9 mouse cellular contexts compared by ENCODE assay signal in genomic region chr16:31935091-31935979, GRCm38 (mm10). TPM values are rescaled to one million over a fixed set of nuclear protein-coding genes. Genes with fewer than 3 reads are reported as not detected.
DNase-seq lines count a peak whose midpoint lies in the region; ATAC-seq and TF ChIP-seq lines count a peak whose summit lies in the region.
"Had no signal": no experiment of that assay in that cellular context is flagged by ENCODE, and none has a peak within 500 bp of the region (broad histone marks: within the 10 kb centered on the region; RNA-seq: fewer than 3 reads in every experiment).

No protein-coding gene starts in this region.

- TF ChIP-seq EP300 in liver, postnatal 0 days (IDR thresholded peaks at IDR 0.05; ENCODE audit: low read depth) = no peak

- peak; percentile 96 for DNase-seq in heart, adult 11 months
- no peak for DNase-seq in heart, adult 9 months (ENCODE audit: low spot score in 2 of 2)
- DNase-seq in B cell, adult 2 months = peak; percentile 42 to 44
- DNase-seq in hindbrain, embryonic 11.5 days (ENCODE audit: low spot score) = peak; percentile 60
- peak; percentile 33 for DNase-seq in liver, postnatal 0 days
- no peak for DNase-seq in adrenal gland, adult 18-20 months (ENCODE audit: low spot score in 2 of 2)

- H3K27ac ChIP-seq in hindbrain, embryonic 11.5 days (ENCODE audit: low read depth, low read length) = no peak overlapping the region
- H3K27ac ChIP-seq in liver, postnatal 0 days (ENCODE audit: low read depth) = no peak overlapping the region
- no peak overlapping the region for H3K27ac ChIP-seq in small intestine, adult 2 months (ENCODE audit: insufficient read depth, low read depth, low read length)

- peaks cover 5% of the 10 kb centered on the region; the same call in 1 of the 2 replicates for H3K4me1 ChIP-seq in hindbrain, embryonic 11.5 days (replicated peaks; ENCODE audit: control insufficient read depth, insufficient read depth, low read length)
- H3K4me1 ChIP-seq in liver, postnatal 0 days (ENCODE audit: insufficient read depth) = peaks cover 16% of the 10 kb centered on the region
- peaks cover 11% of the 10 kb centered on the region for H3K4me1 ChIP-seq in small intestine, adult 2 months (ENCODE audit: control insufficient read depth, insufficient read depth, insufficient read length, low read length)

- no peak for TF ChIP-seq CTCF in liver, postnatal 0 days (IDR thresholded peaks at IDR 0.05; ENCODE audit: low read depth)
- TF ChIP-seq CTCF in small intestine, adult 2 months (IDR thresholded peaks at IDR 0.05; ENCODE audit: extremely low read depth, insufficient read length, insufficient replicate concordance, low read depth, low read length) = no peak

- peaks cover 20% of the 10 kb centered on the region for H3K27me3 ChIP-seq in hindbrain, embryonic 11.5 days (ENCODE audit: control insufficient read depth, insufficient read depth, low read length)
- H3K27me3 ChIP-seq in liver, postnatal 0 days (ENCODE audit: insufficient read depth, low read length) = peaks cover 29% of the 10 kb centered on the region
- peaks cover 22% of the 10 kb centered on the region for H3K27me3 ChIP-seq in small intestine, adult 2 months (ENCODE audit: control insufficient read depth, insufficient read depth, low read length)

- ATAC-seq in common myeloid progenitor, adult 5-6 weeks (replicated peaks; ENCODE audit: low read depth, poor library complexity, severe bottlenecking) = peak; percentile 42
- ATAC-seq in hindbrain, embryonic 11.5 days (ENCODE audit: low FRiP score) = no peak
- ATAC-seq in liver, postnatal 0 days = peak; percentile 22; the same call in 1 of the 2 replicates

- no peaks in the 10 kb centered on the region for H3K36me3 ChIP-seq in hindbrain, embryonic 11.5 days (ENCODE audit: control insufficient read depth, insufficient read depth, low read length)
- no peaks in the 10 kb centered on the region for H3K36me3 ChIP-seq in liver, postnatal 0 days (replicated peaks; ENCODE audit: insufficient read depth, low read length)
- H3K36me3 ChIP-seq in small intestine, adult 2 months (ENCODE audit: control insufficient read depth, insufficient read depth, low read length) = no peaks in the 10 kb centered on the region

- peak overlapping the region; percentile 43 for H3K4me3 ChIP-seq in hindbrain, embryonic 11.5 days (ENCODE audit: low read depth, low read length)
- H3K4me3 ChIP-seq in liver, postnatal 0 days (ENCODE audit: low read depth, low read length) = peak overlapping the region; percentile 34
- peak overlapping the region; percentile 19 for H3K4me3 ChIP-seq in small intestine, adult 2 months (ENCODE audit: low read depth, low read length)

- peak overlapping the region; percentile 84 for H3K4me2 ChIP-seq in hindbrain, embryonic 11.5 days (replicated peaks; ENCODE audit: low read depth, low read length)
- peak overlapping the region; percentile 66 for H3K4me2 ChIP-seq in liver, postnatal 0 days (ENCODE audit: low read depth, low read length)

- 5% methylated on average over 36 of the region's 36 CpGs for WGBS in hindbrain, embryonic 11.5 days
- WGBS in liver, postnatal 0 days (ENCODE audit: insufficient replicate concordance) = 5% methylated on average over 36 of the region's 36 CpGs
- WGBS in small intestine, adult 2 months = 10% methylated on average over 36 of the region's 36 CpGs

- peak overlapping the region; percentile 74; the same call in 1 of the 2 replicates for H3K9ac ChIP-seq in hindbrain, embryonic 11.5 days (ENCODE audit: low read depth, low read length)
- H3K9ac ChIP-seq in liver, postnatal 0 days (replicated peaks) = no peak overlapping the region

- no peak for TF ChIP-seq POLR2A in small intestine, adult 2 months (IDR thresholded peaks at IDR 0.05; ENCODE audit: low read depth, low read length)

- H3K9me3 ChIP-seq in hindbrain, embryonic 11.5 days (ENCODE audit: control insufficient read depth, low read length) = no peaks in the 10 kb centered on the region
- H3K9me3 ChIP-seq in liver, postnatal 0 days (ENCODE audit: low read length) = no peaks in the 10 kb centered on the region

RNA-seq across cellular contexts. Expression of gene Pigz, which starts 1.7 kb away (rescaled TPM):
- not detected in 2 replicates for total RNA-seq in common myeloid progenitor, adult 5-6 weeks (2017)
- 1.2 and 1.5 TPM in 2 replicates for polyA plus RNA-seq in hindbrain, embryonic 11.5 days (2014; fragmentation: Nextera tagmentation; extraction: Ambion mirVana)
- polyA plus RNA-seq in liver, postnatal 0 days (2015; fragmentation: Nextera tagmentation; extraction: Ambion mirVana) = 0.18 and 0.47 TPM in 2 replicates
- polyA plus RNA-seq in small intestine, adult 2 months (2012; rRNA removed) = 1.6 and 2.7 TPM in 2 replicates
- total RNA-seq in adrenal gland, adult 18-20 months (2021) = under 1 TPM; 0.36 to 0.77 TPM

RNA-seq across cellular contexts. Expression of gene 0610012G03Rik, which starts 13.0 kb away (rescaled TPM):
- 13.5 and 14.6 TPM in 2 replicates for total RNA-seq in common myeloid progenitor, adult 5-6 weeks (2017)
- polyA plus RNA-seq in hindbrain, embryonic 11.5 days (2014; fragmentation: Nextera tagmentation; extraction: Ambion mirVana) = 86.2 and 88.5 TPM in 2 replicates
- 58.1 and 58.4 TPM in 2 replicates for polyA plus RNA-seq in liver, postnatal 0 days (2015; fragmentation: Nextera tagmentation; extraction: Ambion mirVana)
- 117 and 179 TPM in 2 replicates for polyA plus RNA-seq in small intestine, adult 2 months (2012; rRNA removed)
- total RNA-seq in adrenal gland, adult 18-20 months (2021) = 10 to 100 TPM; 41.8 to 55.2 TPM

RNA-seq across cellular contexts. Expression of gene Ncbp2, which starts 13.0 kb away (rescaled TPM):
- total RNA-seq in common myeloid progenitor, adult 5-6 weeks (2017) = 40.9 and 46.7 TPM in 2 replicates
- polyA plus RNA-seq in hindbrain, embryonic 11.5 days (2014; fragmentation: Nextera tagmentation; extraction: Ambion mirVana) = 148 and 160 TPM in 2 replicates
- polyA plus RNA-seq in liver, postnatal 0 days (2015; fragmentation: Nextera tagmentation; extraction: Ambion mirVana) = 20.4 and 21.4 TPM in 2 replicates
- polyA plus RNA-seq in small intestine, adult 2 months (2012; rRNA removed) = 0.36 and 0.99 TPM in 2 replicates
- 10 to 100 TPM; 55.4 to 56.1 TPM for total RNA-seq in adrenal gland, adult 18-20 months (2021)

RNA-seq across cellular contexts. Expression of gene Meltf, which starts 56.7 kb away (rescaled TPM):
- not detected in 2 replicates for total RNA-seq in common myeloid progenitor, adult 5-6 weeks (2017)
- polyA plus RNA-seq in hindbrain, embryonic 11.5 days (2014; fragmentation: Nextera tagmentation; extraction: Ambion mirVana) = not detected in 2 replicates
- polyA plus RNA-seq in liver, postnatal 0 days (2015; fragmentation: Nextera tagmentation; extraction: Ambion mirVana) = 0.12 and 0.14 TPM in 2 replicates
- polyA plus RNA-seq in small intestine, adult 2 months (2012; rRNA removed) = 0.05 TPM in 1 of 2 replicates, not detected in the other
- not detected for total RNA-seq in adrenal gland, adult 18-20 months (2021)
- polyA plus RNA-seq: C2C12 had no signal

Comparison
In these comparisons a context has a peak if more than half of its experiments do, and no peak if none do; other contexts are left out.
1. DNase-seq: peak in heart, adult 11 months (single experiment), B cell, adult 2 months (2 of 2), hindbrain, embryonic 11.5 days (single experiment) and liver, postnatal 0 days (single experiment); none in heart, adult 9 months (0 of 2) and adrenal gland, adult 18-20 months (0 of 2).
2. RNA of gene Ncbp2, which starts 13.0 kb away (polyA plus RNA-seq): 148 to 160 TPM in hindbrain, embryonic 11.5 days and 20.4 to 21.4 TPM in liver, postnatal 0 days; 0.36 to 0.99 TPM in small intestine, adult 2 months; every median in the first group is over 10 times any median in the second.
3. Peak in every context shown above with its lines, with median percentiles within 50 percentile points of each other: H3K4me3 ChIP-seq.